Mouse (Mus musculus): Measurements from ENCODE around the gene Ckb. TPM values are rescaled to one million over a fixed set of nuclear protein-coding genes. Genes with fewer than 3 reads are reported as not detected.

The Ckb gene
- total RNA-seq, 2 experiments from 2014 or later = 1,245 to 1,280 TPM

Other genes with a start within 250 kb of the Ckb start
- 1 to 10 TPM in 1 of 2 experiments, under 1 TPM in 1; 0.55 to 1.2 TPM for gene Tnfaip2, start 229.9 kb downstream of the Ckb start, total RNA-seq (2021)
- gene Gm266, start 186.5 kb downstream of the Ckb start, total RNA-seq (2021) = 1 to 10 TPM; 5.2 to 6.3 TPM
- 100 to 1,000 TPM; 218 to 276 TPM for gene Eif5, start 134.3 kb downstream of the Ckb start, total RNA-seq (2021)
- 100 to 1,000 TPM; 126 to 133 TPM for gene Mark3, start 97.8 kb downstream of the Ckb start, total RNA-seq (2021)
- gene Trmt61a, start 5.8 kb upstream of the Ckb start, total RNA-seq (2021) = 10 to 100 TPM; 15.6 to 17.5 TPM
- gene Bag5, start 40.9 kb upstream of the Ckb start, total RNA-seq (2021) = 10 to 100 TPM; 42.0 to 44.4 TPM
- gene Apopt1, start 40.9 kb upstream of the Ckb start, total RNA-seq (2021) = 10 to 100 TPM; 38.5 to 40.0 TPM
- 100 to 1,000 TPM; 826 to 832 TPM for gene Klc1, start 86.5 kb upstream of the Ckb start, total RNA-seq (2021)
- gene Xrcc3, start 141.5 kb upstream of the Ckb start, total RNA-seq (2021) = 1 to 10 TPM; 3.0 to 3.9 TPM
- gene Zfyve21, start 141.8 kb upstream of the Ckb start, total RNA-seq (2021) = 10 to 100 TPM; 17.3 to 20.4 TPM
- gene Ppp1r13b, start 235.8 kb upstream of the Ckb start, total RNA-seq (2021) = 10 to 100 TPM; 79.3 to 83.0 TPM

Data from layer of hippocampus, postnatal 14 days (tissue).